ENCODE assay signal across 25 mouse cellular contexts in genomic region chr6:126303086-126303485, GRCm38 (mm10).
A peak's percentile ranks its signal among the peaks of the same experiment; 100 is the strongest.
DNase-seq lines count a peak whose midpoint lies in the region; ATAC-seq lines count a peak whose summit lies in the region.
"Had no signal": no experiment of that assay in that cellular context is flagged by ENCODE, and none has a peak within 500 bp of the region (broad histone marks: within the 10 kb centered on the region; RNA-seq: fewer than 3 reads in every experiment).

No protein-coding gene starts in this region.

- no peaks in the 10 kb centered on the region for H3K36me3 ChIP-seq in embryonic facial prominence, embryonic 14.5 days (ENCODE audit: control insufficient read depth, insufficient read depth, low read length)
- no peaks in the 10 kb centered on the region for H3K36me3 ChIP-seq in embryonic facial prominence, embryonic 10.5 days (replicated peaks)
- H3K36me3 ChIP-seq: embryonic facial prominence, embryonic 12.5 days; forebrain, embryonic 10.5 days; G1E; heart, embryonic 10.5 days; heart, embryonic 15.5 days; hindbrain, embryonic 15.5 days had no signal

- no peak overlapping the region for H3K27ac ChIP-seq in embryonic facial prominence, embryonic 14.5 days (replicated peaks; ENCODE audit: low read depth, low read length)
- H3K27ac ChIP-seq in embryonic facial prominence, embryonic 10.5 days (replicated peaks): no peak overlapping the region
- H3K27ac ChIP-seq: embryonic facial prominence, embryonic 12.5 days; forebrain, embryonic 10.5 days; gastrocnemius, adult 2 months; heart, embryonic 10.5 days; heart, embryonic 15.5 days; hindbrain, embryonic 15.5 days had no signal

- WGBS in embryonic facial prominence, embryonic 14.5 days: 51% methylated on average over 3 of the region's 3 CpGs
- 71% methylated on average over 3 of the region's 3 CpGs for WGBS in embryonic facial prominence, embryonic 10.5 days

- DNase-seq in cerebellum, adult 11 months: peak; percentile 4
- peak; percentile 39 for DNase-seq in embryonic facial prominence, embryonic 14.5 days (ENCODE audit: low spot score)
- DNase-seq in embryonic facial prominence, embryonic 10.5 days (ENCODE audit: low spot score): no peak
- DNase-seq in ovary, adult 18-20 months (ENCODE audit: low spot score): peak; percentile 3
- DNase-seq in ovary, postnatal 14 days (ENCODE audit: low spot score): no peak
- DNase-seq in fat pad, adult 2 months (ENCODE audit: extremely low read depth, low read depth, low spot score): peak; percentile 72
- no peak for DNase-seq in urinary bladder, postnatal 4 days (ENCODE audit: low spot score in 2 of 2)
- DNase-seq: adrenal gland, postnatal 10 days; B cell, adult 2 months; embryo, embryonic 11 days; gastrocnemius, adult 2 months; gastrocnemius, postnatal 25 days; heart, adult 11 months; heart, postnatal 36 days; kidney, adult 8-10 months had no signal

- no peak overlapping the region for H3K4me2 ChIP-seq in embryonic facial prominence, embryonic 14.5 days (ENCODE audit: low read depth, low read length)
- H3K4me2 ChIP-seq: embryonic facial prominence, embryonic 12.5 days; heart, embryonic 15.5 days; hindbrain, embryonic 15.5 days had no signal

- H3K4me1 ChIP-seq in embryonic facial prominence, embryonic 14.5 days (ENCODE audit: control insufficient read depth, insufficient read depth, low read length): no peaks in the 10 kb centered on the region; the same call in 1 of the 2 replicates
- H3K4me1 ChIP-seq in embryonic facial prominence, embryonic 10.5 days: no peaks in the 10 kb centered on the region
- H3K4me1 ChIP-seq: embryonic facial prominence, embryonic 12.5 days; forebrain, embryonic 10.5 days; heart, embryonic 10.5 days; heart, embryonic 15.5 days; hindbrain, embryonic 15.5 days had no signal

- no peaks in the 10 kb centered on the region for H3K9me3 ChIP-seq in embryonic facial prominence, embryonic 14.5 days (ENCODE audit: control insufficient read depth, low read length)
- H3K9me3 ChIP-seq in embryonic facial prominence, embryonic 10.5 days: no peaks in the 10 kb centered on the region
- H3K9me3 ChIP-seq: embryonic facial prominence, embryonic 12.5 days; forebrain, embryonic 10.5 days; heart, embryonic 10.5 days; heart, embryonic 15.5 days; hindbrain, embryonic 15.5 days had no signal

- no peaks in the 10 kb centered on the region for H3K27me3 ChIP-seq in embryonic facial prominence, embryonic 14.5 days (replicated peaks; ENCODE audit: control insufficient read depth, insufficient read depth, low read length)
- H3K27me3 ChIP-seq in embryonic facial prominence, embryonic 10.5 days (replicated peaks; ENCODE audit: low read depth, poor library complexity, severe bottlenecking): no peaks in the 10 kb centered on the region
- H3K27me3 ChIP-seq: embryonic facial prominence, embryonic 12.5 days; heart, embryonic 15.5 days; hindbrain, embryonic 15.5 days had no signal

- H3K9ac ChIP-seq in embryonic facial prominence, embryonic 14.5 days (ENCODE audit: low read depth, low read length): no peak overlapping the region
- H3K9ac ChIP-seq: embryonic facial prominence, embryonic 12.5 days; heart, embryonic 15.5 days; hindbrain, embryonic 15.5 days had no signal

- ATAC-seq in cerebellum, adult (ENCODE audit: insufficient number of reproducible peaks, low FRiP score, low TSS enrichment): no peak
- peak; percentile 47; the same call in 1 of the 2 replicates for ATAC-seq in embryonic facial prominence, embryonic 14.5 days (ENCODE audit: low read depth)
- ATAC-seq: CD4-positive, CD25-positive, alpha-beta regulatory T cell, adult 4 months; forebrain, embryonic 14.5 days; intestine, embryonic 16.5 days had no signal

- no peak overlapping the region for H3K4me3 ChIP-seq in embryonic facial prominence, embryonic 14.5 days (ENCODE audit: low read depth, low read length)
- H3K4me3 ChIP-seq in embryonic facial prominence, embryonic 10.5 days: no peak overlapping the region
- H3K4me3 ChIP-seq: embryonic facial prominence, embryonic 12.5 days; forebrain, embryonic 10.5 days; gastrocnemius, adult 2 months; heart, embryonic 10.5 days; heart, embryonic 15.5 days; hindbrain, embryonic 15.5 days had no signal

Comparison
In these comparisons a context has a peak if more than half of its experiments do, and no peak if none do; other contexts are left out.
1. DNase-seq: peak in cerebellum, adult 11 months (single experiment), embryonic facial prominence, embryonic 14.5 days (single experiment), ovary, adult 18-20 months (single experiment) and fat pad, adult 2 months (single experiment); none in embryonic facial prominence, embryonic 10.5 days (single experiment), ovary, postnatal 14 days (single experiment) and urinary bladder, postnatal 4 days (0 of 2).